8 mouse cellular contexts compared by ENCODE assay signal in the genomic region with DNA sequence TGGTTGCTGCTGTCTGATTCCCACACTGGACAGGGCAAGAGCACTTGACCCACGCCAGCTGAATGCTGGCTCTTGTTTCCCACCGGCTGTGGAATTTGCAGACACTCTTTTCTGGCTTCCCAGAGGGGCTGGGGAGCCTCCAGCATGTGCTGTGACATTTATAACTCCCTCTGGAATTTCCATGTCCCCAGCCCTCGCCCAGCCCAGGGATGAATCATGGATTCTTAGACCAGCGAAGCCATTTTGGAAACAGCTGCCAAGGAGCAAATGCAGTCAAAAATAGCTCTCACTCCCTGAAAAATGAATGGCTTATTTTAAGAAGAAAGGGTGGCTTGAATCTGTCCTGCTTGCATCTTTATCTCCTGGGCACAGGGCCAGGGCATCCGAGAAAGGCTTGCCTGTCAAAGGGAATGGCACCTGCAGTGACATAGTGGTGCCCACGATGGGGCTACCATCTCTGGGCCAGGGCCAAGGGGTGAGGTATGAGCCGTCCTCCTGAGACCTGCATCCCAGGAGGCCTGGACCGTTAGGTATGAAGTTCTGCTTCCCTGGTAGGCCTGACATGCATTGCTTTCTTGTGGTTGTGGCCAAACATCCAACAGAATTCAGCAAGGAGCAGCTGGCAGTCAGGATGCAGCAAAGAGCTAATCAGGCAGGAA.
A peak's percentile ranks its signal among the peaks of the same experiment; 100 is the strongest.
DNase-seq lines count a peak whose midpoint lies in the region; ATAC-seq lines count a peak whose summit lies in the region.

No protein-coding gene starts in this region.

- peaks cover 21% of the 10 kb centered on the region for H3K4me1 ChIP-seq in embryonic facial prominence, embryonic 15.5 days

- no peak overlapping the region for H3K4me2 ChIP-seq in embryonic facial prominence, embryonic 15.5 days (replicated peaks)

- H3K27me3 ChIP-seq in embryonic facial prominence, embryonic 15.5 days = peaks cover 7% of the 10 kb centered on the region; the same call in 1 of the 2 replicates

- peak; percentile 23 for DNase-seq in kidney, adult 11 months
- DNase-seq in kidney, adult 18-20 months = no peak
- DNase-seq in heart, adult 9 months (ENCODE audit: low spot score in 2 of 2) = peak; percentile 77 to 80
- peak; percentile 46 to 71 for DNase-seq in kidney, postnatal 25 days
- DNase-seq in lung, postnatal 10 days = peak; percentile 87
- DNase-seq in urinary bladder, postnatal 14 days (ENCODE audit: low spot score) = peak; percentile 72

- peak; percentile 66 for ATAC-seq in embryonic facial prominence, embryonic 15.5 days (ENCODE audit: insufficient number of reproducible peaks, low FRiP score, low TSS enrichment, low read depth)
- ATAC-seq in erythroblast, adult 5-6 weeks (replicated peaks; ENCODE audit: low FRiP score, poor library complexity, severe bottlenecking) = no peak

- H3K36me3 ChIP-seq in embryonic facial prominence, embryonic 15.5 days = no peaks in the 10 kb centered on the region

- WGBS in embryonic facial prominence, embryonic 15.5 days = 46% methylated on average over 8 of the region's 8 CpGs

- no peaks in the 10 kb centered on the region for H3K9me3 ChIP-seq in embryonic facial prominence, embryonic 15.5 days (replicated peaks)

- H3K9ac ChIP-seq in embryonic facial prominence, embryonic 15.5 days = no peak overlapping the region

- H3K4me3 ChIP-seq in embryonic facial prominence, embryonic 15.5 days (replicated peaks) = no peak overlapping the region

- H3K27ac ChIP-seq in embryonic facial prominence, embryonic 15.5 days (replicated peaks) = peak overlapping the region; percentile 52
